Mouse (Mus musculus): ENCODE results near the gene Etv6.

- TF ChIP-seq POLR2A (IDR thresholded peaks at IDR 0.05; ENCODE audit: control insufficient read depth, low read depth, low read length) (no peak), CTCF (IDR thresholded peaks at IDR 0.05; ENCODE audit: control insufficient read depth, insufficient read depth, insufficient replicate concordance, low read depth, low read length) (no peak)
Observed at GRCm38 (mm10) chr6:134115219-134115968, 79.9 kb downstream of the Etv6 start.

Data from testis, adult 2 months (tissue).